Mouse (Mus musculus) lung, adult 2 months (tissue): Measurements from ENCODE around the gene Gipc3.

Source experiments
- CTCF ChIP-seq: fragments of 200-500 bp; IDR thresholded peaks from 2 replicates; pipeline ENCODE4 v1.5.1; 2011; ENCODE audit warnings: mild to moderate bottlenecking, low read length, control low read depth; ENCODE audit not compliant: insufficient read depth
- POLR2A ChIP-seq: fragments of 200-500 bp; IDR thresholded peaks from 2 replicates; pipeline ENCODE4 v1.6.1; 2011; ENCODE audit warnings: low read depth, mild to moderate bottlenecking, control low read depth, low read length, borderline replicate concordance; ENCODE audit errors: extremely low read depth

- TF ChIP-seq CTCF: no peak
- TF ChIP-seq POLR2A: no peak
These were observed 36.0 kb downstream of the Gipc3 start for GRCm38 (mm10) chr10:81306837-81307682.
